22 mouse cellular contexts compared by ENCODE assay signal in genomic region chr15:80461446-80461845, GRCm38 (mm10).
DNase-seq lines count a peak whose midpoint lies in the region; ATAC-seq and TF ChIP-seq lines count a peak whose summit lies in the region.
"Had no signal": no experiment of that assay in that cellular context is flagged by ENCODE, and none has a peak within 500 bp of the region (broad histone marks: within the 10 kb centered on the region; RNA-seq: fewer than 3 reads in every experiment).

No protein-coding gene starts in this region.

- peaks cover 41% of the 10 kb centered on the region for H3K27me3 ChIP-seq in heart, embryonic 12.5 days (replicated peaks)
- peaks cover 20% of the 10 kb centered on the region for H3K27me3 ChIP-seq in heart, postnatal 0 days (ENCODE audit: control insufficient read depth, insufficient read depth, low read length)
- H3K27me3 ChIP-seq in lung, embryonic 15.5 days, result peaks cover 5% of the 10 kb centered on the region
- H3K27me3 ChIP-seq: embryonic facial prominence, embryonic 12.5 days; intestine, embryonic 15.5 days had no signal

- TF ChIP-seq CTCF in heart, postnatal 0 days (IDR thresholded peaks at IDR 0.05; ENCODE audit: low read depth), result no peak

- DNase-seq in heart, adult 18-20 months, result no peak
- DNase-seq in heart, postnatal 0 days (ENCODE audit: low spot score), result no peak
- DNase-seq in heart, adult 9 months (ENCODE audit: low spot score in 2 of 2), result no peak
- no peak for DNase-seq in lung, postnatal 14 days
- peak; percentile 4 for DNase-seq in 416B (ENCODE audit: low read depth)
- no peak for DNase-seq in cerebellum, postnatal 25 days
- DNase-seq: cerebellum, adult 8-10 months; cerebellum, postnatal 36 days; gastrocnemius, postnatal 25 days; layer of hippocampus, postnatal 36 days; right cerebral cortex, postnatal 14 days had no signal

- H3K4me1 ChIP-seq in heart, embryonic 12.5 days (replicated peaks), result peaks cover 20% of the 10 kb centered on the region
- 0 out of 2 replicates have a peak, but pooled peaks cover 6% of the 10 kb centered on the region for H3K4me1 ChIP-seq in heart, postnatal 0 days (ENCODE audit: control insufficient read depth, insufficient read depth)
- peaks cover 14% of the 10 kb centered on the region for H3K4me1 ChIP-seq in lung, embryonic 15.5 days

- peak overlapping the region; percentile 55; the same call in 1 of the 2 replicates for H3K4me2 ChIP-seq in heart, embryonic 12.5 days
- 0 out of 2 replicates have a peak overlapping the region, but pooled peaks have one; percentile 24 for H3K4me2 ChIP-seq in heart, postnatal 0 days (ENCODE audit: low read depth, low read length)
- H3K4me2 ChIP-seq in lung, embryonic 15.5 days, result peak overlapping the region; percentile 52; the same call in 1 of the 2 replicates

- no peak overlapping the region for H3K27ac ChIP-seq in heart, embryonic 12.5 days (ENCODE audit: poor library complexity, severe bottlenecking)
- no peak overlapping the region for H3K27ac ChIP-seq in heart, postnatal 0 days (ENCODE audit: low read depth)
- no peak overlapping the region for H3K27ac ChIP-seq in lung, embryonic 15.5 days
- H3K27ac ChIP-seq: embryonic facial prominence, embryonic 12.5 days; hindbrain, postnatal 0 days; intestine, embryonic 15.5 days; limb, embryonic 15.5 days; liver, embryonic 15.5 days; neural tube, embryonic 15.5 days had no signal

- H3K9ac ChIP-seq in heart, embryonic 12.5 days, result no peak overlapping the region
- no peak overlapping the region for H3K9ac ChIP-seq in heart, postnatal 0 days (replicated peaks; ENCODE audit: low read depth, low read length)
- H3K9ac ChIP-seq in lung, embryonic 15.5 days, result no peak overlapping the region
- H3K9ac ChIP-seq: embryonic facial prominence, embryonic 12.5 days; intestine, embryonic 15.5 days; limb, embryonic 15.5 days; liver, embryonic 15.5 days; neural tube, embryonic 15.5 days had no signal

- H3K36me3 ChIP-seq in heart, embryonic 12.5 days, result no peaks in the 10 kb centered on the region
- no peaks in the 10 kb centered on the region for H3K36me3 ChIP-seq in heart, postnatal 0 days (replicated peaks; ENCODE audit: control insufficient read depth, insufficient read depth, low read length)
- no peaks in the 10 kb centered on the region for H3K36me3 ChIP-seq in lung, embryonic 15.5 days
- H3K36me3 ChIP-seq: embryonic facial prominence, embryonic 12.5 days; hindbrain, embryonic 10.5 days; intestine, embryonic 15.5 days; limb, embryonic 10.5 days; limb, embryonic 15.5 days; liver, embryonic 15.5 days; neural tube, embryonic 15.5 days had no signal

- WGBS in heart, embryonic 12.5 days, result 11% methylated on average over 2 of the region's 2 CpGs
- WGBS in heart, postnatal 0 days, result 14% methylated on average over 2 of the region's 2 CpGs
- 22% methylated on average over 2 of the region's 2 CpGs for WGBS in lung, embryonic 15.5 days

- 0 out of 2 replicates have a peak, but pooled peaks have one; percentile 49 for ATAC-seq in heart, embryonic 12.5 days (ENCODE audit: insufficient number of reproducible peaks, low FRiP score)
- 0 out of 2 replicates have a peak, but pooled peaks have one; percentile 17 for ATAC-seq in heart, postnatal 0 days (ENCODE audit: insufficient read depth, low read depth)
- no peak for ATAC-seq in lung, embryonic 15.5 days (ENCODE audit: borderline replicate concordance, extremely low read depth, low FRiP score, low TSS enrichment)
- ATAC-seq: hindbrain, postnatal 0 days; Patski had no signal

- no peaks in the 10 kb centered on the region for H3K9me3 ChIP-seq in heart, embryonic 12.5 days (replicated peaks)
- H3K9me3 ChIP-seq in heart, postnatal 0 days (replicated peaks; ENCODE audit: control insufficient read depth, low read length), result no peaks in the 10 kb centered on the region
- no peaks in the 10 kb centered on the region for H3K9me3 ChIP-seq in lung, embryonic 15.5 days
- H3K9me3 ChIP-seq: embryonic facial prominence, embryonic 12.5 days; hindbrain, embryonic 10.5 days; intestine, embryonic 15.5 days; limb, embryonic 10.5 days; limb, embryonic 15.5 days; liver, embryonic 15.5 days; neural tube, embryonic 15.5 days had no signal

- TF ChIP-seq EP300 in heart, postnatal 0 days (IDR thresholded peaks at IDR 0.05; ENCODE audit: low read depth), result no peak

- H3K4me3 ChIP-seq in heart, embryonic 12.5 days, result no peak overlapping the region
- H3K4me3 ChIP-seq in heart, postnatal 0 days (ENCODE audit: low read depth, low read length), result no peak overlapping the region
- no peak overlapping the region for H3K4me3 ChIP-seq in lung, embryonic 15.5 days
- H3K4me3 ChIP-seq: liver, embryonic 15.5 days; neural tube, embryonic 15.5 days had no signal
